Mouse (Mus musculus): Measurements from ENCODE around the gene Nlgn1. TPM values are rescaled to one million over a fixed set of nuclear protein-coding genes. Genes with fewer than 3 reads are reported as not detected.
A peak's percentile ranks its signal among the peaks of the same experiment; 100 is the strongest.
"Not testable (repeated sequence)": the region's sequence is repeated elsewhere in the genome, so short reads cannot be mapped to it uniquely, and the experiment has no call there.

Gene Nlgn1
- total RNA-seq, 2 experiments from 2014 or later: 105 to 106 TPM

DNA sequence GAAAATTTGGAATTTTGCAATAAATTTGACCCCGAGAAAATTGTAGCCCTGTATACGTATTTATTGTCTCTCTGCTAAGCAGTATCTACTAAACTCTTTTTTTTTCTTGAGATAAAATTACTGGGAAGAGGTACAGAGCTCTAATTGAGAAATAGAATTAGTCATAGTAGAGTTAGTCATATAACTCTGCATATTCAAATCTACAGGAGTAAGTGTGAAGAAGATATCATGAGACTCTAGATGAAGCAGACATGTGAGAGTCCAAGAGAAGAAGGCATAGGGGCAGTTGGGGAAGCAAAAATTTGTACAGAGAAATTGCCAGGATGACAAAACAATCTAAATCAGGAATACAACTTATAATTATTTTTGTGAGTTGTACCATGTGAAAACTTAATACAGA, 648.6 kb downstream of the Nlgn1 start:
- no peak for DNase-seq (ENCODE audit: low spot score in 2 of 2)
- intact Hi-C loops (cut with DNase I): no loop called here

GRCm38 (mm10) chr3:25679373-25679772, 652.9 kb downstream of the Nlgn1 start:
- DNase-seq (ENCODE audit: low spot score in 2 of 2): no peak
- intact Hi-C loops (cut with DNase I): no loop called here

DNA sequence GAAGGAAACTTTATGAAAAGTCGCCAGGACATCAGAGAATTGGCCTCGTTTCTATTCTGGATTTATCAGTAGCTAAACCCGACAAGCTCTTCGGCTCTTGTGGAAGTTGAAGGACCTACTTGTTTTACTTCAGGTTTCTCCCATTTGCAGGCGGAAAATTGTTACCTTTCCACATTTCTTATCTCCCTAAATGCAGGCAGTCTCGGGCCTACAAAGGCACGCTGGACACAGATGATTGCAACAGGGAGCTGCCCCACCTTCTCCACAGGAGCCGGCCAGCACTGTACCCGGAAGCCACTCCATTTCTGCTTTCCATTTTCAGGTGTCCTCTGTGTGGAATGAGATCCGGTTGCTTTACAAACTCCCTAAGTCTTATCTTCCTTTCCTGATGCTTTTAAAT, 656.4 kb downstream of the Nlgn1 start:
- intact Hi-C loops (cut with DNase I): no loop called here
- no peak for DNase-seq (ENCODE audit: low spot score in 2 of 2)

DNA sequence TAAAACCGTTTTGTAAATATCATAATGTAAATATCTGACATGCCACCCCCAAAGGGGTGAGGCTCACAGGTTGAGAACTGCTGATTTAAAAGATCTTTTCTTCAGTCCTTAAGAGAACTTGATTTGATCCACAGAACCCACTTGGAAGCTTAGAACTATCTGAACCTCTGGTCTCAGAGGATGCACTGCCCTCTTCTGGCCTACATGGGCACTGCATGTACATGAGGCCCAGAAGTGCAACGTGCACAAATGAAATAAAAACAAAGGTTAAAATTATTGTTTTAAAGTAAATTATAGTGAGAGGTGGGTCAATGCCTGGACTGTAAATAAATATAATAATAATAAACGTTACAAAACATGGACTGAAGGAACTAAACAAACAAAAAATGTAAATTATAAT, 657.2 kb downstream of the Nlgn1 start:
- DNase-seq (ENCODE audit: low spot score in 2 of 2): peak in 1 of 2 experiments; percentile 37

GRCm38 (mm10) chr3:25673408-25673807, 658.9 kb downstream of the Nlgn1 start:
- intact Hi-C loops (cut with DNase I): no loop called here
- DNase-seq (ENCODE audit: low spot score in 2 of 2): no peak

More for the DNA sequence above, 657.2 kb downstream of the Nlgn1 start:
- intact Hi-C loops (cut with DNase I): no loop called here

DNA sequence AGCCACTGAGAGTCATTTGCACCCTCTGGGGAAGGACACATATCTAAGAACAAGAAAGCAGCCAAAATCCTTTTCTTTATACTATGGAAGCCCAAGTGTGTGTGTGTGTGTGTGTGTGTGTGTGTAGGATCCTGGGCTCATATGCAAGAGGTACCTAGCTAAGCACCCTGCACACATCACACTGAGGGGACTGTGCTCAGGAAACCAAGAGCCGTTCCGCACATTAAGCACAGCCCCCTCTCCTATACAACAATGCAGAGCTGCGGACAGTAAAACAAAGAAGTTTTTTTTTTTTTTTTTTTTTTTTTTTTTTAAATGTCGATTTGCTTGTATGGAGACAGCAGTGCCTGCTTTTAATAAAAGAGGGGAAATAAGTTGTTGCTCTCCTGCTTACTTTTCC, 659.5 kb downstream of the Nlgn1 start:
- intact Hi-C loops (cut with DNase I): no loop called here
- no peak for DNase-seq (ENCODE audit: low spot score in 2 of 2)

- intact Hi-C loops (cut with DNase I): no loop called here
- no peak for DNase-seq (ENCODE audit: low spot score in 2 of 2)
Observed at GRCm38 (mm10) chr3:25663464-25663863, 668.8 kb downstream of the Nlgn1 start.

DNA sequence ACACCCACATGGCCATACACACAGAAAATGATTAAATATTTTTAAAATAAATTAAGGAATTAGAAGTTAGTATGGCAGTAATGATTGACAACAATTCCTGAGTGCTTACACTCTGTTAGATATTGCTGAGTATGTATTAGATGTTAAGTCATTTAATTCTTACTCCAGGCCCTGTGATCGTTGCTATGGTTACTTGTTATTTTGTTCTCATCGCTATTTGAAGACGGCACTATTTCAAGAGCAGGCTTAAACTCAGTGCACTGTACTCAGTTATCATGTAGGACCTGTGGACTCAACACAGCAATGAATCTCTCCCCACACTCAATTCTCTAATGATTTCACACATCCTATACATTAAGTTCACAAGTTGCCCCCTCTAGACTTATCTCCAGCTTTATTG, 672.0 kb downstream of the Nlgn1 start:
- DNase-seq (ENCODE audit: low spot score in 2 of 2): no peak
- intact Hi-C loops (cut with DNase I): no loop called here

DNA sequence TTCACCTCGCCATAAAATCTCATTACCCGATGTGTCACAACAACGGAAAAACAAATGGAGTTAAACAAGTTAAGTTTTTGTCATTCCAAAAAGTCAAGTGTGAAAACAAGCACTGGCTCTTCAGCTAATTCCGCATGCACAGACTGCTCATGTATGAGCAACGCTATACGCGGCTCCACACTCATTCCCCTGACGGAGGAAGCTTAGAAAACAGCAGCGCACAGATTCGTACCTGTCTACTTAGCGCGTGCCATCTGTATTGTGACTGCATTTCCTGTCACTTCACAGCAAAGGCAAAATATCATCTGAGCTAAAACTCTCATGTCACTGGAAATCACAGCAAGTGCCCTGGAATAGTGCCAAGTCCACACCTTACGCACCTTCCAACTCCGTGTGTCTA, 674.3 kb downstream of the Nlgn1 start:
- intact Hi-C loops (cut with DNase I): no loop called here
- no peak for DNase-seq (ENCODE audit: low spot score in 2 of 2)

DNA sequence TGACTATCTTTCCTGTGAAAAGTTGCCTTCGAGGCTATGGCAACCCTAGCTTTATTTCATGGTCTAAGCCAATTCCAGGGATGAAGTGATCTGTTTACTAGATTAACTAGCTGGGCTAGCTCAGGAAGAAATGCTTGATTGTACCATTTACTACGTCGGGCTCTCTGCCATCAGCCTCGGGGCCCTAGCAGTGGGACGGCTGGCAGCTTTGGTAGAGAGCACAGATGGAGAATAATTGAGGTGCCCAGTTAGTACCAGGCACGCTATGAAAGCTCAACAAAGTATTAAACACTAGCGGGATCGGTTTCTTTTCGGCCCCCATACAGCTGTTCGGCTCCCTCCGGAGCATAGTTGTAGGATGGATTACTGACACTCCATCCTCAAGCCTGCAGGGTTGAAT, 675.2 kb downstream of the Nlgn1 start:
- intact Hi-C loops (cut with DNase I): no loop called here

GRCm38 (mm10) chr3:25653010-25653409, 679.2 kb downstream of the Nlgn1 start:
- intact Hi-C loops (cut with DNase I): no loop called here
- DNase-seq (ENCODE audit: low spot score in 2 of 2): peak in 1 of 2 experiments; percentile 27

More for the DNA sequence above, 675.2 kb downstream of the Nlgn1 start:
- no peak for DNase-seq (ENCODE audit: low spot score in 2 of 2)

DNA sequence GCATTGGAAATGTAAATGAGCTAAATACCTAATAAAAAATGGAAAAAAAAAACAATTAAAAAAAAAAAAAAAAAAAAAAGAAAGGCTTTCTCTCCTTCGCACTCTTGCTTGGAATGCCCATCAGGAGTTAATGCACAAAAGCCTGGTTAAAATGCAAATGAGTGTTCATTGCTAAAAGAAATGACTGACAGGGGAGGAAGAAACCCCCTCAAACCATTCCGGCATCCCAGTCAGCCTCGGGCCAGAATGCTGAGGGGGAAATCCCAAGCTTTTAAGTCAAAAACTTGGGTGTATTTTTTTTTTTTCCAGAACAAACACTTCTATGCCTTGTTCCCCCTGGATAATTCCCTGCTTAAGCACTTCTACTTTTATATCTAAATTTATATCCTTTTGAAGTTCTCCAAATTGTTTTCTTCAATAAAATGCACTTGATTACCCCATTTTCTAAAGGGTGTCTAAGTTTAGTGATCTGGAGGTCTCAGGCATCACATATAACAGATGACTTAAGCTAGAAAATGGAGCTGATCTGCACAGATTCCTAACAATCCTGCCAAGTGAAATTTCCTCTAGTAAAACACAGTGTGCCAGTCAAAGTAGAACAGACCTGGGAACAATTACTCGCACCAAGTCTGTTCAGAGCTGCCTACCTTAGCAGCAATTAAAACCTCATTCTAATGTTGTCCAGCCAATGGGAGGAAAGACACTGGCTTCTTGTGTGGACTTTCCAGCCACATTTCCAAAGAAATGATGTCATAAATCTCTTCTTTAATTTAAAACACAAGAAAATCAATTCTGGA, 686.2 kb downstream of the Nlgn1 start:
- intact Hi-C loops (cut with DNase I): no loop called here
- DNase-seq (ENCODE audit: low spot score in 2 of 2): no peak

DNA sequence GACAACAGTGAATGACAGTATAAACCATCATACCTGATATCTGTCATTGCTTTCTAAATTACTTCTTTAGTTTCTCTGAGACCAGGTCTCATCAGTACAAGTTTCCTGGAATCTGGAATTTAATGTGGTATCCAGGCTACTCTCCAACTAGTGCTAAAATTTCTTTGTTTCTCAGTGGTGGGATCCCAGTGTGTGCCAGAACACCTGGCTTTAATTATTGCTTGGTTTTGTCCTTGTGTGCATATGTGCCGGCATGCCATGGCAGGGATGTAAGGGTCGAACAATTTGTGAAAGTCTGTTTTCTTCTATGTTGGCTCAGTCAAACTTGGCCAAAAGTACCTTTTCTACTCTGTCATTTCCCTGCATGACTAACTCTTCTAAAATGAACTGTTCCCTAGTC, 703.1 kb downstream of the Nlgn1 start:
- intact Hi-C loops (cut with DNase I): no loop called here

DNA sequence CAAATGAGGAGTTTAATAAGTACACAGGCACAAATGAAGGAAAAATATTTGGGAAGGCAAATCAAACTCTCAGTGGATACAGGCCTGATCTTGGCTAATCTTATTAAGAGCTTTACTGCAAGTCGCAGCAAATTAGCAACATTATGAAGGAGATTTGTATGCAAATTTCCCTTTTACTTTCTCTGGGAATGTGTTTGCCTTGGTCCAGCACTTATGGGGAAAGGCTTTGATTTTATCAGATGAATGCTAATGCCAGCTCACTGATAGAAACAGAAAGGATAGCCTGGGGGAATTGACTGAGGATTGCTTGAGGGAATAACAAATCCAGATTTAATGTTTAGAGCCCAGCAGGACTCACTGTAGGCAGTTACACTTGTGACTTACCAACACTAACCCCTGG, 725.7 kb downstream of the Nlgn1 start:
- DNase-seq (ENCODE audit: low spot score in 2 of 2): no peak
- intact Hi-C loops (cut with DNase I): no loop called here

More for the DNA sequence above, 703.1 kb downstream of the Nlgn1 start:
- DNase-seq (ENCODE audit: low spot score in 2 of 2): no peak

DNA sequence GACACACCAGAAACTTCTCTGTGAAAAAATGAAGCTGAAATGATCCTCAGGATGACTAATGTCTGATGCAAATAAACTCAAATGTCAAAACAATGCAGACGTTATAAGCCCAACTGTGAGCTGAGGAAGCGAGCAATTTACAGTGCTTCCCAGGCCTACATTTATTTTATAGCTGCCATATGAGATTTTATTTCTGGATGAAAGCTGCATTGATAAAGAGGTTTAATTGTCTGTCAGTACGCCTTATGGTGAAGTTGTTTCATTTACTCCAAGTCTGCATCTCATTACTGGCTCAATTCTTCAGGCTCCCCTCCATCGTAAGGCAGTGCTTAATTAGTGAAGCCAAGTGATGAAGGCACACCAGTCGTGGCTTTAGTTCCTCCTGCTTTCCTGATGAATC, 734.7 kb downstream of the Nlgn1 start:
- peak in 1 of 2 experiments; percentile 9 for DNase-seq (ENCODE audit: low spot score in 2 of 2)
- intact Hi-C loops (cut with DNase I): no loop called here

DNA sequence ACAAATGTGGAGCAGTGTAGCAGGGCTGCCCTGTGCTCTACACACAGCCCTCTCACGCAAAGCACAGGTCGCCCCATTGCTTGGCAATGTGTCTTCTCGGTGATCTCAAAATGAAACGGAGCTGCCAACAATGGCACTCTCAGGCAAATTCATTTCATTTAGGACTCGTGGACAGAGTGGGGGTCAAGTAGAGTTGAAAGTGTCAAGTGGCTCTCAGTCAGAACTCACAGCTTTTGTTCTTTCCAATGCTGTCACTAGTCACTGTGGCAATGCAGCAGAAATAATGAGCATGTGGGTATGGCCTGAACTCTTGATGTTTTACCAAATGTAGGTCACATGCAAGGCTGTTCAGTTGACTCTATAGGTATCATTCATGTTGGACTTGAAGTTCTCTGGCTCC, 756.7 kb downstream of the Nlgn1 start:
- no peak for DNase-seq (ENCODE audit: low spot score in 2 of 2)
- intact Hi-C loops (cut with DNase I): no loop called here

GRCm38 (mm10) chr3:25574840-25575239, 757.4 kb downstream of the Nlgn1 start:
- intact Hi-C loops (cut with DNase I): no loop called here
- DNase-seq (ENCODE audit: low spot score in 2 of 2): no peak

GRCm38 (mm10) chr3:25558513-25558912, 773.7 kb downstream of the Nlgn1 start:
- intact Hi-C loops (cut with DNase I): not testable (repeated sequence)

DNA sequence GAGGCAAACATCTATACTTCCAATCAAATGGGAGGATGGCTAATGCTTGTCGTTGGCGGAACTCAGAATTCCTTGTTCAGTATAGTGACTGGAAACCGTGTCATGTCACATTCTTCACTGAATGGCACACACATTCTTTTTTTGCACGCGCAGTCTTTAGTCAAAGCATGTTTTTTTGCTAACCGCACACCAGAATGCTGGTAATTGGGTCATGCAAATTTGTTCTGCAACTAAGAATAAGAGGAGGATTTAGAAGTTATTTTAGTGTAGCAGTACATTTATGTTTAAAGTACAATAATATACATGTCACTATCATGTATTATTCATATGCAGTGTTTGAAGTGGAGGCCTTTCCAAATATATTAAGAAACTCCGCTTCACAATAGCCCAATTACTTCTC, 783.2 kb downstream of the Nlgn1 start:
- intact Hi-C loops (cut with DNase I): not testable (repeated sequence)
- DNase-seq (ENCODE audit: low spot score in 2 of 2): peak in 1 of 2 experiments; percentile 40

More at GRCm38 (mm10) chr3:25558513-25558912, 773.7 kb downstream of the Nlgn1 start:
- DNase-seq (ENCODE audit: low spot score in 2 of 2): not testable (repeated sequence)

DNA sequence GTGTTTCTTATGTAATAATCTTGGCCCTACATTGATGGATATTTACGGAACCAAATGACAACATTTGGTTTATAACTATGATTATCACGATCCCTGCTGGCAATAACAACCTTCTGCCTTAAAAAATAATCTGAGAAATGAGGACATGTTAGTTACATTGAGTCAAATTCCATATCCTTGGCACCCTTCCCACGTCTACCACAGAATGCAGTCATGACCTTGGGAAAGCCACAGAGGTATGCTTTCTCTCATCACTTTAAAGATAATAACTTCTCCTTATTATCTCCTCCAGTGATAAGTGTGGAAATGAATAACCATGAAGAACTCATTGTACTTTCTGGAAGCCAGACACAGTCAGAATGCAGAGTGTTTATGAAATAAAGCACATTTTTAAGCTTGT, 808.0 kb downstream of the Nlgn1 start:
- DNase-seq (ENCODE audit: low spot score in 2 of 2); intact Hi-C loops (cut with DNase I): not testable (repeated sequence)

- DNase-seq (ENCODE audit: low spot score in 2 of 2): no peak
Observed at GRCm38 (mm10) chr3:25463051-25463450, 869.2 kb downstream of the Nlgn1 start.

More at GRCm38 (mm10) chr3:25463051-25463450, 869.2 kb downstream of the Nlgn1 start:
- intact Hi-C loops (cut with DNase I): no loop called here

All from left cerebral cortex, postnatal 14 days (tissue).